Mouse (Mus musculus): ENCODE measurements around the gene Ccl26.
"Not testable (repeated sequence)": the region's sequence is repeated elsewhere in the genome, so short reads cannot be mapped to it uniquely, and the experiment has no call there.

Gene Ccl26

GRCm38 (mm10) chr5:135563469-135563868, at the start of gene Ccl26:
TSS of gene Ccl26 (minus strand) at chr5:135563569.
- no peak for DNase-seq (ENCODE audit: low read depth, low spot score)

- no peak for DNase-seq (ENCODE audit: low read depth, low spot score)
These were observed 46.4 kb upstream of the Ccl26 start for GRCm38 (mm10) chr5:135609794-135610193.

- DNase-seq (ENCODE audit: low read depth, low spot score) = no peak
These were observed 44.2 kb upstream of the Ccl26 start for GRCm38 (mm10) chr5:135607581-135607980.

- not testable (repeated sequence) for DNase-seq (ENCODE audit: low read depth, low spot score)
These were observed 43.3 kb upstream of the Ccl26 start for GRCm38 (mm10) chr5:135606717-135607116.

- not testable (repeated sequence) for DNase-seq (ENCODE audit: low read depth, low spot score)
These were observed 41.3 kb upstream of the Ccl26 start for GRCm38 (mm10) chr5:135604643-135605042.

DNA sequence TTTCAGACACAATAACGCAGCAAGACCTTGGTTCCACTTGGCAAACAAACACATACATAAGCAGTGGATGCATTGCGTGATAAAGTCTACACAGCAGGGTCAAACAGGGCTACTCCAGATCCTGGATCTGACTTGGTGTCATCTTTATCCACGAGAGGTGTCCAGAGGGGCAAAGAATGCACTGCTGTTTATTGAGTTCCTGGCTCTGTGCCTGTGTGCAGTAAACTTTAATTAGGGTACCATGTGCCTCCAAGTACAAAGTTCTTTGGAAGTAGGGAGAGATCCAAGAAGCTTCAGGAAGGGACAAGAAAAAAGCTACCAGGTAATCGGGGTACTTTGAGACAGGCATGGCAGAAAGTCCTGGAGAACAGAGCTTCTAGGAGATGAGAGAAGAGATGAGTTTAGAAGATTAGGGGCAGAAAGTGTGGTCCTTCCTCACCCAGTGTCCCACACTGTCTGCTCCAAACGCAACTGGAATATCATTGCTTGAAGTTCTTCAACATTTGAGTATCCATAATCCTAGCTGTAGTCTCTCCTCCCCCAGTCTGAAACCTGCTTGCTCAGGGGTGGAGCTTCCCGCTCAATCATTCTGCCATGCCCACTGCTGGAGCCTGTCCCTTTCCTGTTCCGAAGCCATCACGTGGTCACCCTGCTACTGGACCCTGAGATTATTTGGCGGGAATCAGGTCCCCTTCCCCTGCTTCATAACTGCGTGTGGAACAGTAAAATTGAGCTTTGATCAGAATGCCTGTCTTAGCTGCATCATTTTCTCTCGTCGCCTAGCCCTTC, 26.8 kb upstream of the Ccl26 start:
- no peak for DNase-seq (ENCODE audit: low read depth, low spot score)

DNA sequence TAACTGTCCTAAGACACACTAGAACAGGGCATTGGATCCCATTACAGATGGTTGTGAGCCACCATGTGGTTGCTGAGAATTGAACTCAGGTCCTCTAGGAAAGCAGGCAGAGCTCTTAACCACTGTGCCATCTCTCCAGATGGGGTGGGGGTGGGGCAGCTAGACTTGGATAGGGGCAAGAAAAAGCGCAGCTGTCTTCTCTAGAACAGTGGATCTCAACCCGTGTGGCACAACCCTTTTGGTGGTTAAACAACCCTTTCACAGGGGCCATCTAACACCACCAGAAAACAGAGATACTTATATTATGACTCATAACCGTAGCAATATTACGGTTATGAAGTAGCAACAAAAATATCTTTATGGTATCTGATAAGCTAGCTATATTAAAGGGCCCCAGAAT, 24.4 kb upstream of the Ccl26 start:
- no peak for DNase-seq (ENCODE audit: low read depth, low spot score)

DNA sequence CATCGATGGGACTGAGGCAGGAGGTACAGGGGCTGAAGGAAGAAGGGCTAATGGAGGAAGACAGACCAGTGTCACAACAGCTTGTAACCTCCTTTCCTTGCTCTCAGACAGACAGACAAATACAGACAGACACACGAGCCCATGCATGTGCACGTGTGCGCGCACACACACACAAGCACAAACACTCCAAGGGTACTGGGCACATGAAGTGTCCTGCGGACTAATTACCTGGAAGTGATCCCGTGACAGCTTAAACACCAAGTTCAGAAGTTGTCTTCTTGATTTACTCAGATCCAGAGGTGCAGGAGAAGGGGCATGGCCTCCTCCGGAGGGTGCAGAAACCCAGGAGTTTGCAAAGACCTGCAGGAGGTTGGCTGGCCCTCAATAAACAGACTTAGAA, 22.3 kb upstream of the Ccl26 start:
- no peak for DNase-seq (ENCODE audit: low read depth, low spot score)

- no peak for DNase-seq (ENCODE audit: low read depth, low spot score)
These were observed 19.0 kb upstream of the Ccl26 start for GRCm38 (mm10) chr5:135582330-135582729.

DNA sequence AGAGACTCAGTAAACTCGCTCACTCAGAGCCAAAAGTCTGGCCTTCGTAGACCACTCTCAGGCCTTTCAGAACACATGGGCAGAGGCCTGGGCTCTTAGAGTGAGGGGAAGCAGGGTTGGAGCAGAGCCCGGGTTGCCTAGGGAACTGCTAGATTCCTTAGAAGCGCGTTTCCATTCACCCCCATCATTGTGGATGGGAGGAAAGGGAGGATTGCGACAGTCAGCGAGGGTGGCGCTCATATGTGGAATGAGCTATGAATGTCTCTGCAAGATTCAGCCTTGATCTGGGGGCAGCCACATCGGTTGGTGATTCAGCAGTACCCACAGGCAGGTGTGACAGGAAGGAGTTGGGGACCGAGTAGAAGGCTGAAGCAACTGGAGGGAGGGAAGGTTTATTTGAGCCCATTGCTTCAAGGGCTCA, 16.0 kb upstream of the Ccl26 start:
- no peak for DNase-seq (ENCODE audit: low read depth, low spot score)

GRCm38 (mm10) chr5:135576055-135576454, 12.7 kb upstream of the Ccl26 start:
- DNase-seq (ENCODE audit: low read depth, low spot score) = no peak

DNA sequence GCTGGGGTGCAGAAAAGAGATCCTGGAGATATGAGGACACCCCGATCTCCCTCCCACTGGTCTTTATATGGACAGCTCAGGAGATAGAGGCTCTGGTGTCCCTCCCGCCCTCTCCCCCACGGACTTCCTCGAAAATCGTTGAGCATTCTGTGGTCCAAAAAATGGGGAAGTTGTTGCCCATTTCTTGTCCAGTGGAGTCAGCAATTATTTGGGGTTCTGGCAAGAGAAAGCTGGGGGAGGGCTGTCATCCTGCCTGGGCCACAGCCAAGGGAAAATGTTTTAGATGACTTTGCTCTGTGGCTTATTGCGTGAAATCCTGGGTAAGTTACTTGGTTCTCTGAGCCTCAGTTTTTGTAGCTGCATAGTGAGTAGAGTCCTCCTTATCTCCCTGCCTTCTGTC, 9.6 kb upstream of the Ccl26 start, which contains the start of gene Ccl24:
Gene Ccl24 (minus strand): TSS at position 44 of the 400 bp plus-strand sequence.
- no peak for DNase-seq (ENCODE audit: low read depth, low spot score)

- DNase-seq (ENCODE audit: low read depth, low spot score) = peak; percentile 82
These were observed 5.3 kb upstream of the Ccl26 start for GRCm38 (mm10) chr5:135568698-135569097.

- peak; percentile 64 for DNase-seq (ENCODE audit: low read depth, low spot score)
These were observed 4.3 kb upstream of the Ccl26 start for GRCm38 (mm10) chr5:135567556-135568265.

DNA sequence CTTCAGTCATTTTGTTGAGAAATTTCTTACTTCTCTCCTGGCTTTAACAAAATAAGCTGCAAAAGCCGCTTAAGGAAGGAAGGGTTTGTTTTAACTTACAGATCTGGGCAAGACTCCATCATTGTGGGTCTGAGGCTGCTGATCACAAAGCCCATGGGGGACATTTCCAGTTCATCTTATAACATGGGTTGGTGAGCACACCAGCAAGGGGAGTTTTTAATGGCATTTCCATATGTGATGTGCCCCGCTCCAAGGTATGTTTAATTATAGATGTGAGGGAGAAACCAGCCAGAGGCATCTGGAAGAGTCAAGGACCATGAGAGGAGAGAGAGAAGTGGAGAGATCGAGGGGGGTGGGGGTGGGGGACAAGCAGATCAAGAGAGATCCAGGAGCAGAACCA, 5.7 kb downstream of the Ccl26 start:
- no peak for DNase-seq (ENCODE audit: low read depth, low spot score)

- DNase-seq (ENCODE audit: low read depth, low spot score) = no peak
These were observed 6.3 kb downstream of the Ccl26 start for GRCm38 (mm10) chr5:135557051-135557450.

GRCm38 (mm10) chr5:135556259-135556658, 7.1 kb downstream of the Ccl26 start:
- no peak for DNase-seq (ENCODE audit: low read depth, low spot score)

- DNase-seq (ENCODE audit: low read depth, low spot score) = no peak
These were observed 11.8 kb downstream of the Ccl26 start for GRCm38 (mm10) chr5:135551591-135551990.

- DNase-seq (ENCODE audit: low read depth, low spot score) = peak; percentile 74
These were observed 12.5 kb downstream of the Ccl26 start for GRCm38 (mm10) chr5:135550910-135551309.

DNA sequence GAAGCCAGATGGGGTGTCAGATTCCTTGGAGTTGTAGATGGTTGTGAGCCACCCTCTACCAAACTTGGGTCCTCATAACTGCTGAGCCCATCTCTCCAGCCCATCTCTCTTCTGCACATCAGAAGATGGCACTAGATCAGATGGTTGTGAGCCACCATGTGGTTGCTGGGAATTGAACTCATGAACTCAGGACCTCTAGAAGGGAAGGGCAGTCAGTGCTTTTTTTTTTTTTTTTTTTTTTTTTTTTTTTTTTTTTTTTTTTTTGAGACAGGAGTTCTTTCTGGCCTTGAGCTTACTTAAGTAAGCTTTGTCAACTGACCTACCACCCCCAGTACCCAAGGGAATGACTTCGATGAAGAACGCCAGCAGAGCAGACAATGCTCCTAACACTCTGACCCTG, 15.4 kb downstream of the Ccl26 start:
- no peak for DNase-seq (ENCODE audit: low read depth, low spot score)

DNA sequence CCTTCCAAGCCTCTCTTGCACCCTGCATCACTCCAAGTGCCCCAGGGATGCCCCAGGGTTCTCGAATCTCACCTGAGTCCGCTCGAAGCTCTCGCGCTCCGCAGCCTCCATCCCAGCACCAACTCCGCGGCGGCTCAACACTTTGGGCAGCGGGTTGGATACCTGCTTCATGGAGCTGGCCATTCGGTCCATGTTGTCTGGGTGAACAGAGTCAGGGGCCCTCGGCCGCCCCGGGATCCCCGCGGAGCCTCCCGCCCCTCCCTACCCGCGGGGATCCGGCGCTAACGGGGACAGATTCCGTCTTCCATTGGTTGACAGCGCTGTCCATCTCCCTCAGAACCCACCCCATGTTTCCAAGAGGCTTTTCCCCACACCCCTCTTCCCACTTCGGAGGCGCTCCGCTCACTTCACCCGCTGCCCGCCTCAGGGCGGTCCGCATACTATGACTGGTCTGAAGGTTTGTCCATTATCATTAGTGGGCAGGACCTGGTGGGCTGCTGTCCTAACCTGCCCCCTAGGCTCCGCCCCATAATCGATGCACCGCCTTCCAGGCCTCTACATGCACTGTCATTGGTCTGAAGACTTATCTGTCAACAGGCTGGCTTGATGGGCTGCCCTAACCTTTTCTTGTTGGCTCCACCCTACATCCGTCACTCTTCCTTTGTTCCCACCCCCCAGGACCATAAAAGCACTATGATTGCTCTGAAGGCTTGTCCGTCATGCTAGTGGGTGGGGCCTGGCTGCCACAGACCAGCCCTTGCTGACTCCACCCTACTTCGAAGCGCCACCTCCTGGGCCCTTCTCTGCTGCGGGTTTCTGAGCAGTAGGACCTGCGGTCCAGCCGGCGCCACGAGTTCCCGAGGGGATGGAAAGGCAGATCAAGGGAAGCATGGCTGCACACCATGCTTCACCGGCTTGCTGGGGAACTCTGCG, 18.2 kb downstream of the Ccl26 start, which contains the start of gene Hip1:
Gene Hip1 (minus strand): TSS at position 256 of the 933 bp plus-strand sequence.
- peak; percentile 99 for DNase-seq (ENCODE audit: low read depth, low spot score)

Data from A20 (cell line).